Mouse (Mus musculus) hematopoietic stem cell, adult 5-6 weeks (primary cell): ENCODE measurements around the gene Mst1. TPM values are rescaled to one million over a fixed set of nuclear protein-coding genes. Genes with fewer than 3 reads are reported as not detected.
A peak's percentile ranks its signal among the peaks of the same experiment; 100 is the strongest.

Experiments used
- ATAC-seq, 2 experiments: fragments of 125-278 bp in 1 of 2; replicated peaks in 1 of 2; 2 replicates each; pipeline ENCODE4 v1.8.0; 2016 to 2017; ENCODE audit warnings: inconsistent platforms in 2 of 2, mild to moderate bottlenecking in 2 of 2, moderate number of reproducible peaks in 2 of 2, low read depth in 1 of 2, moderate TSS enrichment in 1 of 2; ENCODE audit not compliant: low FRiP score in 2 of 2, poor library complexity in 2 of 2, severe bottlenecking in 2 of 2, insufficient read depth in 1 of 2, low TSS enrichment in 1 of 2
- total RNA-seq: library from RNA; stranded (forward); fragments of 172-1452, 232-1000 nt; gene quantifications from 2 replicates; pipeline ENCODE4 v1.2.3, GENCODE M21; 2017

Mst1 gene
- total RNA-seq, 1 experiment from 2014 or later: not detected

DNA sequence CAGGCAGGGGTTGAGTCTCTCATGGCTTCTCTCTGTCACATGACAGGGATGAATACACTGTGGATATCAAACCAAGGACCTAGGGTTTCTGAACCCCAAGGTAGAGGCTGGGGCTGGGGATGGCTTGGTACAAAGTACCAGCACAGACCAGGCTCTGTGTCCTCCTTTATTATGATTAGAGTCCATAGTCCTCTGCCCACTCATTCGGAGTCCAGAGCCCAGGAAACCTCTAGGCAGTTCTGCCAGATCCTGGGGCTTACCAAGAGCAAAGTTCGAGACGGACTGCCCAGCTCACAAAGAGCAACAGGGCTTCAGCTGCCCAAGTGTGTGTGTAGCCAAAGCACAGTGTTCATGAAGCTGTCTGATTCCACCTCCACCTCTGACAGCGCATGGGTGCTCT lies 5.0 kb downstream of the Mst1 start:
- ATAC-seq: no peak

DNA sequence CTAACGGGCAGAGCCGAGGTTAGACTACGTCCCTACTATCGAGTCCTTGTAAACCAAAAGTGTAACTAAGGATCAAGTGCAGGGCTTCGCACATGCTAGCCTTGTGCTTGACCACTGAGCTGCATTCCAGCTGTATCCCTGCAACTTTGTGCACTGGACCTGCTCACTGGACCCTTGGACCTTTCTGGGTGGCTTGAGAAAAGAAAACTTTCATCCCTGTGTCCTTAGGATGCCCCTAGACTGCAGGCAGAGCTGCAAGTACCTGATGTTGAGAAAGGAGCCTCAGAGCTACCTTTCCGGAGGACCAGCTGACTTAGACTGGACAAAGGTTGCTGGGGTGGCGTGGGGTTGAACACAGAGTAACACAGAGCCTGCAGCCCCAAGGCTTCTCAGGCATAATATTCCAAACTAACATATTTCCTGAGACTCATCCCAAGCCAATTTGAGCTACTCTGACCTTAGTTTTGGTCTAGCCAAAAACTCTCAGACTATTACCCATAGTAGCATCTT lies 10.4 kb downstream of the Mst1 start:
- ATAC-seq: no peak

DNA sequence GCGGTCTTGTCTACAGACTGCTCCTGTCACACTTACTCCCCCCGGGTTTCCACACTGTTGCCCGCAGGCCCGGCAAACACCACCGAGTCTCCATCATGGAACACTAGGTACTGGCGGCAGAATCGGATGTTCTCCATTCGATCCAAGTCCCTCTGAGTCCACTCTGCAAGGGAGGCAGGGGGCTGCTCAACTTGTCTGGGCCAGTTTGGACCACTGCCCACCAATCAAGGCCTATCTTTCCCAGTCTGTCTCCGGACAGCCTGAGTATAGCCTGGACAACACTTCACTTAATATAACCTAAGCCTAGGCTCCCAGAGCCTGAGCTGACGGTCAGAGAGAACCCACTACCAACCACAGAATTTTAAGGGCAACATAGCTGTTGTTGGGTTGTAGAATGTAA lies 13.3 kb downstream of the Mst1 start:
- no peak for ATAC-seq

DNA sequence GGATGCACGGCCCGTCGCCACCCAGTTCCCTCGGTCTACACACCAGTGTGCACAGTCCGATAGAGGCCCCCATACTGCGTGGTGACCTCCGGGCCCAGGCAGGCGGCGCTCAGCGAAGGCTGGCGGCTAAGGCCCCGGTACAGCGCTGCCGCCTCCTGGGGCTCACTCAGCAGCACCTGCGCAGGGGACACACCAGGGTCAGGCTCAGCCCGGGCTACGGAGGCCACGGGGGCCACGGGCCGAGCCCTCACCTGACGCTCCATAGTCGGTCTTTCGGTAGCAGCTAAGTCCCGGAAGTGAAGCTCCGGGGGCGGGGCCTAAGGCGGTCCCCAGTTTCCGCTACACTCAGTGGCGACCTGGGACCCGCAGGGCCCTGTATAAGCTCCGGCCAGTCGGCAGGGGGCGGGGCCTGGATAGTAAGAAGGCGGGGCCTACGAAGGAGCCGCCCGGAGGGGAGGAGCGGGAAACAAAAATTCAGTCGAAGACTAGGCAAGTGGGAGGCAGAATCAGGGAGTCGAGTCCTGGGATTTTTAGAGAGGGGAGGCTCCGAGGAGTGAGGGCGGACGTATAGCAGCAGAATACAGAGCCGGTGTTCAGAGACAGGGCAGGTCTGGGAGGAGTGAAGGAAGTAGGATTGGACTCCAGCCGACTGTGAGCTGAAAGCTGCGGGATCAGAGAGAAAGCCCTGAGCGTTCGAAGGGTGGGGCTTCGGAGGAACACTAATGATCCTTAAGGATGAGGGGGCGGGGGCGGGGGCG lies 14.1 kb downstream of the Mst1 start, which contains the start of gene Apeh:
Apeh (minus strand) TSS at position 423 of the 758 bp plus-strand sequence.
- ATAC-seq: peak; percentile 86 to 90

DNA sequence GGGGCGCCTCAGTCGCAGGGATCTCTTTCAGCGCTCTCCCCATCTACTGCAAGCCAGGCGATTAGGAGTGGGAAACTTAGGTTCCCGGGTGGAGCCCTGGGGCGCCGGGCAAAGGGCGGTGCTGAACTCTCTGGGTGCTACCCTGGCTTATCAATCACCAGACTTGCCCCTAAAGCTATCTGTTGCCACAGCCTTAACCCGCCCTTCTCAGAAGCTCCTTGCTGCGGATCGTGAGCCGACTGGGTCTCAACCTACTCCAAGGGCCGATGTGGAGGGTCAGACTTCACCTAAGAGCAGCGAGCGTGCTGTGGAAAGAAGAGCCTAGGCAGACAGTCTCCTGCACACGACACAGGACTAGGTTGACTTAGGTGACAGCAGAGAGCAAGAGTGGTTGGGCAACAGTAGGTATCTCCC lies 14.8 kb downstream of the Mst1 start:
- ATAC-seq: peak in 1 of 2 experiments; percentile 30; a peak in 1 of 4 replicates

DNA sequence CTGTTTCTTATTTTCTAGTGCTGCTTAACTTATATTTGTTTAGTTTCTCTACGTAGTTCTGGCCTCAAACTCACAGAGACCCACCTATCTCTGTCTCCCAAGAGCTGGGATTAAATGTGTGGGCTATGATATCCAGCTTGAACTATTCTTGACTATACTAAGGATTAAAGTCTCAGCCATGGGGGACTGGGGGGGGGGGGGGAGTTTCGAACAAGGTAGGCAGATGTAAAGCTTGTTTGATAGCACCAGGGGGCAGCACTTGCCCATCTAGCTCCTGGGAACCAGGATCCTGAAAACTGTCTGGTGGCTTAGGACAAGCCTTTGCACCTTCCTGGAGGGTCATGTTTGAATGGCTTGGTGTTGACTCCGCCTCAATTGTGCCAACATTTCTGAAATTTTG lies 15.3 kb downstream of the Mst1 start:
- peak in 1 of 2 experiments; percentile 29; a peak in 1 of 4 replicates for ATAC-seq

DNA sequence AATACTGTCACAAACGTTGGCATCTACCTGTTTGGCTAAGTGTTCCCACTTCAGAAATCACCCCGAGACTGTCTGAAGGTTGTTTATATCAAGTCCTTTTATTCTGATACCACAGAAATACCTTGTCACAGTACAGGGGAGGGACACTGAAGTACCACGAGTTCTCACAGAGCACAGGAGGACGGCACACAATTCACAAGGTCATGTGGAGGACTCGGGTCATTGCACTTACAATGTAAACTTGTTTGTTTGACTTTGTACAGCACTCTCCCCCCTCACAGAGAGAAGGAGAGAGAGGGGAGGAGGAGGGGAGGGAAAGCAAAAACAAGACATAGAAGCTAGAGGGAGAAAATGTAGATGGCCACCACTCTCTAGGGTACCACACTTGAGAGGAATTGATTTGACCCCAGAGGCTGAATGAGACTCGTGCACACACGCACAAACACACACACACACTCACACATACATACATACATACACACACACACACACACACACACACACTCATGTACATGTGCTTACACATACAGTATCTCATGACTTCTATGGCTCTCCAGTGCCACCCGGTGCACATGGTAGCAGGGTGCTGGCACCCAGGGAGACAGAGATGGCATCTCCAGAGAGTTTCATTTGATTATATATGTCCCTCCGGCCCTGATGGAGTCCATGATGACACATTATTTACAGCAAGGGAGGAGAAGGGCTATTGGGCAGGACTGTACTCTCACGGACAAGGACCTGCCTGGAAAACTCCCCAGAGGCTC lies 15.9 kb downstream of the Mst1 start:
- ATAC-seq: no peak

DNA sequence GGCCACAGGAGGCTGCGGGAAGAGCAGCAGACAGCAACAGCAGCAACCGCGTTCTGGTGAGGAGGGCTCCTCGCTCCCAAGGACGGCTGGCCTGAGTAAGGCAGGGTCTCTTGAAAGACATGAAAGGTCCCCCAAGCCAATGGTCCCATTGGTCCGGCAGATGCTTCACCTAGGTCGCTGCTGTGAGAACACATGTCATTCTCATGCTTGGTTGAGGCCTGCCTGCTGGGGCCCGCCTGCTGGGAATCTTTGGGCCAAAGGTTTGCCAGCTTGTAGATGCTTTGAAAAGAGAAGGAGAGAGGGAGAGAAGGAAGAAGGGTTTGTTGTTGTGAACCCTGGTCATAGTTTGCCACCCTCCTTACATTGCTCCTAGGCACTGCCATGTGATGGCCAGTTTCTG lies 19.4 kb downstream of the Mst1 start:
- ATAC-seq: no peak

DNA sequence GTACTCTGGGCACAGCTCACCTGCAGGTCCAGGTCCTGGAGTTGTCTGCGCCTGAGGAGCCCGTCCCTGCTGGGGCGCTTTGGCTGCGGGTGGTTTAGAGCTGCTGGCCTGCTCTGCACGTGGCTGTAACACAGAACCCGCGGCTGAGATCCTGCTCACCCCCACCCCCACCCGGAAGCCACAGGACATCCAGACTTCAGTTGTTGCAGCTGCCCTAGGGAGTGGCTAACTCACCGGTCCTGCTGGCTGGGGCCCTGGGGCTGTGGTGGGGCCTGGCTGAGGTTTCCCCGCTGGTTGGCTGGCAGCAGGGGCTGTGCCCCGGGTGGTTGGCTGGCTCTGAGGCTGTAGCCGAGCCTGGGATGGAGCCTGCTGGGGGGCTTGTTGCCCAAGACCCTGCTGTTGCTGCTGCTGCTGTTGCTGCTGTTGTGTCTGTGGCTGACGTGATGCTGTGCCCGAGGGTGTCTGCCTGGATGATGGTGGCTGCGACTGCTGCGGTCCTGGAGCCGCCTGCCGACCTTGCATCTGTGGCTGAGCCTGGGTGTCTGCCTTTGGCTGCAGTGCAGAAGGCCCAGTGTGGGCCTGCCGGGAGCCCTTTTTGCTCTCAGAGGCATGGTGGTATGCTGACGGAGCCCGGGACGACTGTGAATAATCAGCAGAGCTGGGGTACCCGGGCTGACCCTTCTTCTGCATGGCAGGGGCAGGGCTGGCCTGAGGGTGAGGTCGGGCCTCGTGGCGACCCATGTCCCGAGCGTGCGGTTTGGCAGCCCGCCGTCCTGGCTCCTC lies 24.7 kb downstream of the Mst1 start:
- ATAC-seq: peak; percentile 63 to 74

DNA sequence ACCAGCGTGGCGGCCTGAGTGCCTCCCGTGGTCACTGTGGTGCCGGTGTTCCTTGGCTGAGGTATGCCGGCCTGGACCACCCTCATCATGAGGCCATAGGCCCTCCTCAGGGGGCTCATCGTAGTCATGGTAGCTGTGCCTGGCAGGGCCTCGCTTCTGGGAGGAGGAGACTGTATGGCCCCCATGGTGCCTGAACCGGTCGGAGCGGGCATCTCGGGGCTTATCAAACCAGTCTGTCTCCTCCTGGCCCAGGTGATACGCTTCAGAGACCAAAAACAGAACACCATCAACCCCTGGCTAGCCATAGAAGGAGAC lies 25.3 kb downstream of the Mst1 start:
- ATAC-seq: no peak

DNA sequence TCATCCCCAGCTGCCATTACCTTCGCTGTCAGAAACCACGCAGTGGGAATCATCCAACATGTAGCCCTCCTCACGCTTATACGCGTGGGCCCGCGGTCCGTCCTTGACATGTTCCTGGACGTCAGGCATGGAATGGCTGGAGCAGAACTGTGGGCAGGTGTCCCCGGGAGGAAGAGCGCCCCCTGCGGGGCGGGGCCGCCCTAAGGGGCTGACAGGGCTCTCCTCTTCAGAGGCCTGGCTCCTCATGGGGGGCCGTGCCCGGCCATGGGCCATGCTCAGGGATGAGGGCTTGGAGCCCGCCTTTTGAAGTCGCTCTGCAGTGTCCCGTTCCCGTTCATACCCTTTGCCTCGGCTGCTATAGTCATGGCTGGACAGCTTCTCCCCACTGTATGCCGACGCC lies 25.9 kb downstream of the Mst1 start:
- no peak for ATAC-seq

DNA sequence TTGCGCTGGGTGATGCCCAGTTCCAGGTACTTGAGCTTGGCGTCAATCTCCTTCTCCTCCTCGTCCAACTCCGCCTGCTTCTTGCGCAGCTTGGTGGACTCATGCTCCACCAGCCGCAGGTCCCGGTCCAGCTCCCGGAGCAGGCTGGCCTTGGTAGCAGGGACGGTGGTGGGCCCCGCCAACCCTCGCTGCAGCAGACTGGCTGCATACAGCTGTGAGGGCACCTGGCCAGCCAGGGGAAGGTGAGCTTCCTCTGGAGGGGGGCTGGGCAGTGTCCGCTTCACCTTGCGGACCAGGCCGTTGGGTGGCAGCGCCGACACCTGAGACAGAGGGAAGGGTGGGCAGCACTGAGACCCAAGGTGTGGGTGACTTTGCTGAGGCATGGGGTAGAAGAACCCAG lies 27.6 kb downstream of the Mst1 start:
- ATAC-seq: no peak

DNA sequence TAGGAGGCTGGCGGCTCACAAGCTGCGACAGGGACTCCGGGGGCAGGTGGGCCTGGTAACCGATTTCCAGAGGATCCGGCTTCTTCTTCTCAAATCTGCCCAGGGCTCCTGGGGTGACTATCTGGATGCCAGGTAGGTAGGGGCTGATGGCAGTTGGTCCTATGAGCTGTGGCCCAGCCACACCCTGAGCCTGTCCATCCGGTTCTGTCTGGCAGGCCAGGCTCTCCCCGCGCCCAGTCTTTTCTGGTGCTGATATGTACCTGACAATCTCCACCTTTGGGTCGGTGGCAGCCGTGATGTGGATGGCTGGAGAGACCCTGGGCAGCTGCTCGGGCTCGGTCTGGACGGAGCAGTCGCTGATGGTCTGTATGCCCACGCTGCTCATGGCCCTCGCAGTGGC lies 29.9 kb downstream of the Mst1 start:
- ATAC-seq: no peak

DNA sequence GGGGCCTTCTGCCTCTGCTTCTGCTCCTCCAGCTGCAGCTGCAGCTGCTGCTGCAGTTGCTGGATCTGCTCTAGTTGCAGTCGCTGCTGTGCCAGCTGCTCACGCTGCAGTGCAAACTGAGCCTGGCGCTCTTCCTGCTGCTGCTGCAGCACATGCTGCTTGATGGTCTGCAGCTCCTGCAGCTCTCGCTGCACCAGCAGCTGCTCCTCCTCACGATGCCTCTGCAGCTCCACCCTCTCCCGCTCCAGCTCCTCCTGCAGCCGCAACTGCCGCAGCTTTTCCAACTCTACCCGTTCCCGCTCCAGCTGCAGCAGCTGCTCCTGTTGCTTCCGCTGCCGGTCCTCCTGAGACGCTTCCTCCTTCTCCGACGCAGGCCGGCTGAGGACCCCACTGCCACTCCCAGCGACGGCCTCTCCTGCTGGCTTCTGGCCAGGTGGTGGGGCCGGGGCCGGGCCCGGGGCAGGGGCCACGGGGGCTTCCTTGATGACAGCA lies 30.9 kb downstream of the Mst1 start:
- ATAC-seq: 0 out of 4 replicates have a peak, but pooled peaks of 1 of the 2 experiments have one; percentile 9

DNA sequence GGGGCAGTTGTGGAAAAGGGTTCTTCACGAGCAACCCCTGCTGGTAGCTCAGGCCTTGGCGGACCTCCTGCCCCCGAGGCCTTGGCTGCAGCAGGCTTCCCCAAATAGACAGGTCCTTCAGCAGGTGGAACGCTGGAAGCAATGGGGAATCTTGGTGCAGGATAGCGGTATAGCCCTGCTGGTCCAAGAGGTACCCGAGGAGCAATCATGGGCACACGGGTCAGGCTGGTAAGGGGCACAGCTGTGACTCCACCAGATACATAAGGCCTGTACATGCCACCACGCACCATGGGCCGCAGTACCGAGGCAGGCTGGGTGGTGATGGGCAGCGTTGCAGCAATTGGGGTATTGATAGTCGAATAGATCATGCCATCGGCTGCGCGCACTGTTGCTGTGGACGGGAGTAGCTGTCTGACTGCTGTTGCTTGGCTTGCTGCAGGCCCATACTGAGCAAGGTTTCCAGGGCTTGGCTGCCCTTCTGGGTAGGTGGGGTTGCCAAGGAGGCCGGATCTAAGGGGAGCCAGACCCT lies 31.4 kb downstream of the Mst1 start:
- ATAC-seq: 0 out of 4 replicates have a peak, but pooled peaks of 1 of the 2 experiments have one; percentile 6

DNA sequence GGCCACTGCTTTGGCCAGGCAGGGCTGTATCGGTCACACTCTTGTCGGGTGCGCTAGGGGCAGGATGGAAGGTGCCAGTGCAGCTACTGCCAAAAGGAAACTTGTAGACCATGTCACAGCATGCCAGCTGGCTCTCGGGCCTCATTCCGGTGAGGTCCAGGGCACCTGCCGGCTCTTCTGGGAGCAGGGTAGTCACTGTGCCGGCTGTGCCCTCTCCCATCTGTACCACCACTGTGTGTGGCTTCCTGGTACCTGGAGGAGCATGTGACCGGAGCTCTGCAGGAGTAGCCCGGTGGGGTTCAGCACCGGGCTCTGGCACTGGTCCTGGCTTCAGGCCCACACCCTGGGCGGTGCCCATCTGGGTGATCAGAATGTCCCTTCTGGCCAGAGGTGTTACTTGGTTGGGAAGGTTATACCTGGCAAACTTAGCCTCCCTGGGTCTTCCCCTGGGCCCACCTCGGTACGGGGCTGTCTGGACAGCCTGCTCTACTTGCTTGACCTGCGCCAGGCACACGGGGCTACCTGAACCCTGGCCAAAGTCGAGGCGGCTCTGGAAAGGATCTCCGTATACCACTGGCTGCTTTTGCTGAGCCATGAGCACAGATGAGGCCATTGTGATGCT lies 32.6 kb downstream of the Mst1 start:
- no peak for ATAC-seq
